Mouse (Mus musculus) heart, postnatal 4 days (tissue): Measurements from ENCODE around the gene Nap1l5. TPM values are rescaled to one million over a fixed set of nuclear protein-coding genes. Genes with fewer than 3 reads are reported as not detected.

Source experiments
- DNase-seq: peaks from one replicate; pipeline ENCODE4 v3.0.0; 2021
- total RNA-seq, 2 experiments: library from RNA; stranded (reverse); gene quantifications; 2 replicates each; pipeline ENCODE4 v1.2.3; 2021

The Nap1l5 gene
- total RNA-seq, 2 experiments from 2014 or later: 1.3 to 1.9 TPM

- no peak for DNase-seq
Measured at GRCm38 (mm10) chr6:58904551-58904950, 2.3 kb downstream of the Nap1l5 start.

DNA sequence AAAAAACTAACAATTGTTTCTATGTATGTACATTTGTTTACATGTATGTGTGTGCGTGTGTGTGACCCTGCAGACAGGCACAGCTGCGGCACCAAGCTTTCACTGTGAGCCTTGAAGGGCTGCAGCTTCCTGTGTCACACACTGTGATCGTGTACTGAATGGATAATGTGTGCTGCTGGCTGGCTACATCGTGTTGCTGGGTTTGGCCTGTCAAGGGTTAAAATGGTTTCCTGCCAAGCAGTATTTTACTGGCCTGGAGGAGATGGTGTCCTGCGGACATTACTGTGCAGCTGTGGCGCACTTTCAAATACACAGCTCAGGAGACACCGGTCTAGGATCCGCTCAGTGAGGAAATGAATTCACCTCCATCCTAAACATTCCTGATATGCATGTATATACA, 3.7 kb downstream of the Nap1l5 start:
- peak; percentile 14 for DNase-seq

- no peak for DNase-seq
Measured at GRCm38 (mm10) chr6:58900536-58900935, 6.3 kb downstream of the Nap1l5 start.

- DNase-seq: no peak
Measured at GRCm38 (mm10) chr6:58899076-58899475, 7.8 kb downstream of the Nap1l5 start.

GRCm38 (mm10) chr6:58896648-58897047, 10.2 kb downstream of the Nap1l5 start:
- peak; percentile 30 for DNase-seq

DNA sequence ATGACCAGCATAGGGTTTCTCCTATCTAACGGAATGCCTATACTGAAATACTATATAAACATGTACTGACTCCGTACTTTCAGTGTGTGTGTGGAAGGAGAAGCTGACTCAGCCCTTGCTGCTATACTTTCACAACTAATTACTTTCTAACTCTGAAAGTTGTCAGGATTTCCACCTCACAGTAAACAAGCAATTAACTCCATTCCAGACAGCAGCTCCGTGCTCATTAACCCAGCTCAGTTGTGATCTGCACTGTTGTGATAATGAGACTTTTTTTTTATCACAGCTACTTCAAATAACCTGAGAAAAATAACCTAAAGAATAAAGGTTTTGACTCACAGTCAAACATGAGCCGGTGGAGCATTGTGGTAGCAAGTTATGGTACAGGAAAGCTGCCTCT, 11.9 kb downstream of the Nap1l5 start:
- no peak for DNase-seq

DNA sequence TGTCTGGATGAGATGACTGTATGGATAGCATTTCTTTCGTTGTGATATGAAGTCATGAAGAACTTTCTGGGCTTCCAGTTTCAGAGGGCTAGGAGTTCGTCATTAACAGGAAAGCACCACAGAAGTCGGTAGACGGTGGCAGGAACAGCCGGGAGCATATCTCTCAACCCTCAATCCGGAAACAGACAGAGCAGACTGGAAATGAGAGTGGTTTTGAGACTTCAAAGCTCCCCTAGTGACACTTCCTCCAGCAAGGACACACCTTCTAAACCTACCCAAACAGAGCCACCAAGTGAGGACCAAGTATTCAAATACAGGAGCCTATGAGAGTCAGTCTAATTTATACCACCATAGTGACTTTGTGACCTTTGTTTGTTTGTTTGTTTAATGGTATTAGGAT, 13.6 kb downstream of the Nap1l5 start:
- no peak for DNase-seq

- DNase-seq: no peak
Measured at GRCm38 (mm10) chr6:58889917-58890316, 17.0 kb downstream of the Nap1l5 start.

GRCm38 (mm10) chr6:58882271-58882670, 24.6 kb downstream of the Nap1l5 start:
- DNase-seq: no peak

DNA sequence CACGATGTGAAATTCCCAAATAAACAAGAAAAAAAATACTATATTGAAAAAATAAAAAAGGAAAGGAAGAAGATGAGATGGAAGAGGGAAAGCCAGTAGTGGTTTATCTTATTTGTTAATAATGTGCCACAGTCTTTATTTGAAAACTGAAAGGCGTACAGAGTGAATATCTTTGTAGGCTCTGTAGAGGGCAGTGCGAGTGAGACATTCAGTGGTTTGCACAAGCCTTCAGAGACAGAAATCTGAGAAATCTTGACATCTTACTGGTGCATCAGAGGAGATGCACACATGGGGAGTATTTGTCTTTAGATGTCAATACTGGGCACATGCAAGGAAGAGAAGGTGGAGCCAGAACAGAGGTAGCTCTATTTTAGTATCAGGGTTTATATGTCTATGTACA, 25.5 kb downstream of the Nap1l5 start:
- DNase-seq: no peak

DNA sequence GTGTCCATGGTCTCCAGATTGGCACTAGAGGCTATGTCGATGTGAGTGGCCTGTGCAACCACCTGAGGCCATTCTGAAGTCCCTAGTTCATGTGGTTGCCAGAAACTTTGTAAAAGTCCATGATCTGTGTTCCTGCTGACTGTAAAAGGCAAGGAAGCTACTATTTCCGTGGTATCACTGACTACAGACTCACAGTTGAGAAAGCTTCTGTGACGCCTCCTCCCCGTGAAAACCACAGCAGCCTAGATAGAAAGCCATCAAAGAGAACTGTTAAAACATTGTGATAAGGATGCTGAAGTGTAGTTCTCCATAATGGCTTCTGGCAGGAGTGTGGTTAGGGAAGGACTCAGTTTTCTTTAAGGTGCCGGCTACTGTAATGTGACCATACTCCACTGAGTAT, 26.0 kb downstream of the Nap1l5 start:
- DNase-seq: no peak

GRCm38 (mm10) chr6:58879987-58880386, 26.9 kb downstream of the Nap1l5 start:
- DNase-seq: no peak

GRCm38 (mm10) chr6:58879572-58879971, 27.3 kb downstream of the Nap1l5 start:
- DNase-seq: peak; percentile 31

DNA sequence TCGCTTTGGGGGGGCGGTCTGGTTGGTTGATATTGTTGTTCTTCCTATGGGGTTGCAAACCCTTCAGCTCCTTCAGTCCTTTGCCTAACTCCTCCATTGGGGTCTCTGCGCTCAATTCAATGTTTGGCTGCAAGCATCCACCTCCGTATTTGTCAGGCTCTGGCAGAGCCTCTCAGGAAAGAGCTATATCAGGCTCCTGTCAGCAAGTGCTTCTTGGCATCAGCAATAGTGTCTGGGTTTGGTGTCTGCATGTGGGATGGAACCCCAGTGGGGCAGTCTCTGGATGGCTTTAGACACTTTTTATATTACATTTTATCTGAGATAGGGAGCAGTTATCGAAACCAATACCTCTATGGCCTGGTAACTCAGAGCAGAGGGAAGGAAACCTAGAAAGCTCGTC, 39.0 kb downstream of the Nap1l5 start:
- peak; percentile 12 for DNase-seq

DNA sequence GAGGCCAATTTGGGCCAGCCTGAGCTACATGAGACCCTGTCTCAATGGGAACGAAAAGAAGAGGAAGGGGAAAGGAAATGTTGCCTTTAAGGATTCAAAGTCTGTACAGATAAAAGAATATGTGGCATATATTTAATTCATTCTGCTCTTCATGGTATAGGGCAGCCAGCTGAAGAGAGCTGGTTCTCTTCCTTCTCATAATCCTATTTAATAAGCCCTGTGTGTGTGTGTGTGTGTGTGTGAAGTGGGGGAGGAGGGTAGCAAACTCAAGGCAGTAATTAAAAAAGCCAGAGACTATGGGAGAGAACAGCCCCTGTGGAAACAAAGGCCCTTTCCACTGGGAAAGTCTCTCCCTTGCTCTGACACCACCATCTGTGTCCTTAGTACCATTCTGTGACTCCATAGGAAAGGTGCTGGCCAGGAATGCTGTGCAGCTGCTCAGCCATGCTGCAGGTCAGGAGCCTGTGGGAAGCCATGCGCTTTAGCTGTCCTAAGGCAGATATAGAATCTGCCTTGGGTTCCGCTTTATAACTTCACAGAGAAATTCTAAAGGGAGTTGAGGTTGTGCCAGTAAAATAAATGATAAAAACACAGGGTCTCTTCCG, 43.1 kb downstream of the Nap1l5 start:
- DNase-seq: no peak

- DNase-seq: peak; percentile 71
Measured at GRCm38 (mm10) chr6:58862446-58862993, 44.4 kb downstream of the Nap1l5 start.

GRCm38 (mm10) chr6:58859517-58859916, 47.4 kb downstream of the Nap1l5 start:
- no peak for DNase-seq

DNA sequence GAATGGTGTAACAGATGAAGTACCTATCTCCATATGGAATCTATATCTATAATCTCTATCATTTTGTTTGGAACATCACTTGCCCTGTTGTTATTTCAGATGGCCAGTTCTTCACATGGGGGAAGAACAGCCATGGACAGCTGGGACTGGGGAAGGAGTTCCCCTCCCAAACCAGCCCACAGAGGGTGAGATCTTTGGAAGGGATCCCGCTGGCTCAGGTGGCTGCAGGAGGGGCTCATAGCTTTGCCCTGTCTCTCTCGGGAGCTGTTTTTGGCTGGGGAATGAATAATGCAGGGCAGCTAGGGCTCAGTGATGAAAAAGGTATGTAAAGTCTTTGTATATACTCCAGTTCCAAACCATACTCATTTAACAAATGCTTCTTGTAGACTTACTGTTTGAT, 50.4 kb downstream of the Nap1l5 start:
- peak; percentile 54 for DNase-seq

DNA sequence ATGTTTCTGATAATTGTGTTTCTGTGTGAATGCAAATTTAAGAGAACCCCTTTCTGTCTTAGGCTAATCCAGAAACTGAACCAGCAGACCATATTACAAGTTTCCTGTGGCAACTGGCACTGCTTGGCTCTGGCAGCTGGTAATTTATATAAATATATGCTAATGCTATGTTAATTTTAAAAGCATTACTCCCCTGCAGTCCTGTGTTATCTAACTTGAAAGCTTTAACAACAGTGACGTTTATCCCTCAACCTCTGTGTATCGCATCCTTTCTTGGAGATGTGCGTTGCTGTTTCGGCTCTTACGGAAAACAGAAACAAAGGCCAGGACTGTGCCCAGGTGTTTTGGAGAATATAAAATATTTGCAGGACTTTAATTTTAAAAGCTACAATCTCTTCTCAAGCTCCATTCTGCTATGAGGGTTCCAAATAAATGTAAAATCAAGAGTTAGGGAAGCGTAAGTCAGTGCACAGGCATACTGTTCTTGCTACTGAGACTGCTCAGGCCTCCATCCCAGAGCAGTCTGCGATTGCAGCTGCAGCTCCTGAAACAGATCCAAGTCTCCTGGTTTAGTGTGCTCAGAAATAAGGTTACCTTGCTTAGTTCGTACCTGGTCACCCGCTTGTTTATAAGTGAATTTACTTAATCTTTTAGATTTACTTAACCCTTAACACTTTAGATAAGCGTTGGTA, 51.1 kb downstream of the Nap1l5 start:
- no peak for DNase-seq

Other genes with a start within 250 kb of the Nap1l5 start
- gene Herc3, start 75.6 kb downstream of the Nap1l5 start, total RNA-seq: 100 to 1,000 TPM; 116 to 127 TPM
- gene Fam13a, start 117.5 kb upstream of the Nap1l5 start, total RNA-seq: 10 to 100 TPM in 1 of 2 experiments, 1 to 10 TPM in 1; 8.6 to 12.1 TPM